Mouse (Mus musculus) heart, adult 2 months (tissue): ENCODE results near the gene Plxnc1.

ENCODE experiments used
- CTCF ChIP-seq: fragments of 200-600 bp; IDR thresholded peaks from 2 replicates; pipeline ENCODE4 v1.8.1; 2022; ENCODE audit warnings: antibody characterized with exemption, mild to moderate bottlenecking, moderate library complexity
- EP300 ChIP-seq: fragments of 200-500 bp; IDR thresholded peaks from 2 replicates; pipeline ENCODE4 v1.6.1; 2011; ENCODE audit warnings: low read depth, low read length, control low read depth; ENCODE audit not compliant: insufficient read depth

DNA sequence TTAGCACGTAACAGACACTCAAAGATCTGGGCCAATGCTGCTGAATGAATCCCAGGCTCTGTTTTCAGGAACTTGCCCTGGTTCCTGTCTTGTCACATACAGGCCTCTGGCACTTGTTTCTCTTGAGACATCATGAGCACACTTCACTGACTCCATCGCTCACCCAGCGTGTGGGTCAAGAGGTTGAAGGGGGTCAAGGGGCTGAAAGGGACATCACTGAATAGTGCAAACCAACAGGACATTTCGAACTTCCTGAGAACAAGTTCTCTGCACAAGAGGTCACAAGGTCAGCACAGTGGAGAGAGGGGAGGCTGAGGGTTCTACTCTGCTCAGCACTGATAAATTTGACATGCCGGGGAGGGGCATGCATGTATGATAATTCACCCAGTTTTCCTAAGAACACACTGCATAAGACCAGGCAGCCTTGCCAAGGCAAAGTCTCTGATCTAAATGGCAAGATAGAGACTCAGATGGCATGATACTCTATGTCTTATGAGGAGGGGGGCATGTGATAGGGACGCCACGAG, 134.6 kb downstream of the Plxnc1 start:
- TF ChIP-seq EP300 (no peak), CTCF (no peak)
